Mouse (Mus musculus) urinary bladder, postnatal 4 days (tissue): ENCODE measurements around the gene Lrrc17.

Experiments
- DNase-seq, 2 experiments: peaks; one replicate each; pipeline ENCODE4 v3.0.0; 2021 to 2022; ENCODE audit warnings: low spot score in 2 of 2

Gene Lrrc17

DNA sequence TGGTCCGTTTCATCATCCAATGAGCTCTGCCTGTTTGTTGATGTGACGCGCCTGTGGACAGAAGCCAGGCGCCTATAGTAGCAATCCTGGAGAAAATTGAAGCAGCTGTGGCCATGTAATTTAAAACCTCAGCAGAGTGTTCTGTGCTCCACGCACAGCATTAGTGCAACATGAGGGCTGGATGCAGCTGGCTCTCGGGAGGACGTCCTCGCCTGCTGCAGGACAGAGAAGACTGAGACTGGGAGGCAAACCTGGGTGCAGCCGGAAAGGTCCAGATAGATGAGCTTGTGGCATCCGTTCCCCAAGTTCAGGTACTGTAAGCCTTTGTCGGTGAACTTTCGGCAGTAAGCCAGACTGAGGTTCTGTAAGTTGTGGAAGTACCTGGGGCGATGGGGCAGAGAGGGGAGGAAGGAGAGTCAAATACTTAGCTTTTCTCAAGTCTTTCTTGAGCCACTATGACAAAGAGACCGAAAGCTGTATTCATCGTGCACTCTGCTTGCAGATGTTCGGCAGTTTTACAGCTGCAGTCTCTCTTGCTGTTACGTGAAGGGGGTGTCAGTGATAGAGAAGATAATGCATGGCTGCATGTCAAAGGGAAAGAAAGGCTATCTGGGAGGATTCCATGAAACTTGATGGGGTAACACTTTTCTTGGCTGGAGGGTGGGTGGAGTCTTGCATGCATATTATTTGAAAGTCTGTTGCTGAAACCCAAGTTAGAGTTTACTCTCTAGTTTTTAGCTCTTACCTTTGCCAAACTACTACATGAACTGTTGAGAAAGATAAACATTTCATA is at the start of gene Lrrc17:
Gene Lrrc17, plus strand, starts transcription at position 151 of the 793 bp plus-strand sequence.
- peak in 1 of 2 experiments; percentile 63 for DNase-seq

- DNase-seq, result no peak
Measured at GRCm38 (mm10) chr5:21494781-21495180, 48.6 kb upstream of the Lrrc17 start.

DNA sequence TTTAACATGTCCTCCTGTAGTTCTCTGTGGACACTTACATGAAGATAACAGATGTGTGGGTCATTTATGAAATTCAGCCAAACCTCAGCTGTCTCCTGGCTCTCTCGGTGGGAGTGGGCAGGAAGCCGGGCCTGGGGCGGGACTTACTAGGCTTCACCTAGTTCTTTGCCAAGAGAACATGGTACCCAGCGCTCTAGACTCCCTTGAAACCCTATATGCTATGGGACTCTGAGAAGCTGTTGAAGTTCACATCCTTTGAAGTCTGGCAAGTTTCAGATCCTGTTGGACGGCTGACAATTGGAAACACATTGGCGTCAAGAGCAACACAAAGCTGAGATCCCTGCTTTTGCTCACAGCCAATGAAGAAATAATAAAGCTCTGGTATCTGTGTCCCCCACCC is 47.0 kb upstream of the Lrrc17 start:
- DNase-seq, result no peak

DNA sequence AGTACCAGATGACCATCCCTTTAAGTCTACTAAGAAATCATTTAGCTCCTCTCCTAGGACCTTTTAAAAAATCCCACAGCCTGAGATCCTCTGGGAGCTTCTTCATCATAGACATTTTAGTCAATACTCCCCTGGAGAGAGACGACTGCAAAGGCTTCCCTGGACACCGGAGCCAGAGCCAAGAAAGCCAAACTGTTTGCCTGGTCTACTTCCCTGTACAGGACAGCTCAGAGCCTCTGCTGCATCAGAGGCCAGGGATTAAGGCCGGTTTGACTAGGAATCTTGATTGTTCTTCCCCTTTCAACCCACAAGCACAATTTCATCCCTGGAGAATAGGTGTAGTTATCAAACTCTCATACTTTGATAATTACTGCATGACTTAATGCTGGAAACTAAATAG is 46.5 kb upstream of the Lrrc17 start:
- DNase-seq, result no peak

DNA sequence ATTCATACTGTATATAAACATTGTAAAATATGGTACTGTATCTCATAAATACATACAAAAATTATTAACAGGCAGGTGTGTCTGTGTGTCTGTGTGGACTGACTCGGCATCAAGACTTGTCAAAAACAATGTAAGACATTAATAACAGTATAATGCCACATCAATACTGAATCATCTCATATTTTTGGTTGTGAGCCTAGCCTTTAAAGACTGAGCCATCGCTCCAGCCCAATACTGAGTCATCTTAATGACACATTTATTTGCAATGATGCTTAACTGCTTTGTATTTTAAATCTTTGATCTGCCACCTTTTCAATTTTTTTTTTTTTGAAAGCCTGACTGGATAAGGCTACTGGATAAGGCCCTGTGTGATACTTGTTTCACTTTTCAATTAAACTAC is 44.9 kb upstream of the Lrrc17 start:
- no peak for DNase-seq

GRCm38 (mm10) chr5:21498925-21499324 is 44.4 kb upstream of the Lrrc17 start:
- no peak for DNase-seq

- DNase-seq, result no peak
Measured at GRCm38 (mm10) chr5:21500133-21500532, 43.2 kb upstream of the Lrrc17 start.

DNA sequence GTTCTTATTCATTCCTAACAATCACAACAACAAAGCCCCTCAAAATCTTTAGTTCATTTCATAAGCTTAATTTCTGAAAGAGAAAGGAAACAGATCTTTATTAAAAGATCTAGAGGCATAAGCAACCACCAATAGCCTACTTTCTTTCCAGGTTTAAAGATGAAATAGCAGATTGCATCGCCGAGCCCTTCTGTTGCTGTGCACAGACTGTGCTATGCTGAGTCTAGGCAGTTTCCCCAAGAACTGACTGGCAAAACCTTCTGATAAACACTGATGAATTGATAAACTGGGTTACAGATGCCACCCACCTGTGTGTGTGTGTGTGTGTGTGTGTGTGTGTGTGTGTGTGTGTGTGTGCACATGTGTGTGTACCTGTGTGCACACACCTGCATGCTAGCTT is 42.4 kb upstream of the Lrrc17 start:
- DNase-seq, result no peak

- DNase-seq, result no peak
Measured at GRCm38 (mm10) chr5:21502936-21503610, 40.3 kb upstream of the Lrrc17 start.

DNA sequence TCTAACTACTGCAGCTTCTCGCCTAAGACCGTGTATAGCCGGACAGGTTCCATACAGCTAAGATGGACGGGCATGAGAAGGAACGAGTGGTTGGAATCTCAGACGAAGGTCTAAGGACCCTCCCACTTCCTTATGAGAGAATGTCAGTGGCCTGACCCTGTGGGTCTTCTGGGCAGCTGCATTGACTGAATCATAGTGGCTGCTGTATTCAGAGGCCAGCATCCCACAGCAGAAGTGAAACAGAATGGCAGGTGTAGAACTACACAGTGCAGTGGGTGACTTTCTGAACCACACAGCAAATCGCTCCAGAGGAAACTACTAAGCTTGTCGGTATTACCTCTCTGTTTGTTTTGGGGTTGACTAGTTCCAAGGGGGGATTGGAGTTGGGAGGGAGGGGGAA is 38.2 kb upstream of the Lrrc17 start:
- DNase-seq, result no peak

DNA sequence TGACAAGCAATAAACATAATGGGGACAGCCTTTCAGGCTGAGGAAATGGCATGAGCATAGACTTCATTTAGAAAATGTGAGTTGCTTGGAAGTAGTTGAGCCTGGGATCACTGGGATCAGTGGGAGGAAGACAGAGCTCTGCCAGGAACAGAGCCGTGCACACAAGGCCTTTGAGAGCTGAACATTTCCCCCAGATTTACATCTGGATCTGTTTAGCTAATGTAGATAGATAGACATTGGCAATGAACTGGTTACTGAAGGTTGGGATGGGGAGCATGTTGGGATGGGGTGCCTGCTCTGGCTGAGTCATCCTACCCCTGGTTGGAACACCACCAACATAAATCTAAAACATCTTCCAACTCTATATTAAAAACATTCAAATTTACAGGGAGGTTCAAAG is 36.5 kb upstream of the Lrrc17 start:
- no peak for DNase-seq

DNA sequence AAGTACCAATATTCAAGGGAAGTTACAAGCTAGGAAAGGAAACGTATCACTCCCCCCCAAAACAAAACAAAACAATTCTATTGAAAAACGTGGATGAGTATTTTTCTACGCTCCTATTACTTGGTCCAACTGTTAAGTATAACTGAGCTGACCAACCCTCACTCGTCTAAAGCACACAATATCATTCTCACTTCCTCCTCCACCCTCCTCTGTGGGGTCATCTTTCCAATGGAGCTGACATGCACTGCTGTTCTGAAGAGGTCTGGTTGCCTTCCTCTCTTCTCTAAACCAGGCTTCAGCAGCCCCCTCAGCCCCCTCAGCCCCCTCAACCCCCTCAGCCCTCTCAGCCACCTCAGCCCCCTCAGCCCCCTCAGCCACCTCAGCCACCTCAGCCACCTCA is 33.6 kb upstream of the Lrrc17 start:
- no peak for DNase-seq

- DNase-seq, result no peak
Measured at GRCm38 (mm10) chr5:21513363-21513762, 30.0 kb upstream of the Lrrc17 start.

DNA sequence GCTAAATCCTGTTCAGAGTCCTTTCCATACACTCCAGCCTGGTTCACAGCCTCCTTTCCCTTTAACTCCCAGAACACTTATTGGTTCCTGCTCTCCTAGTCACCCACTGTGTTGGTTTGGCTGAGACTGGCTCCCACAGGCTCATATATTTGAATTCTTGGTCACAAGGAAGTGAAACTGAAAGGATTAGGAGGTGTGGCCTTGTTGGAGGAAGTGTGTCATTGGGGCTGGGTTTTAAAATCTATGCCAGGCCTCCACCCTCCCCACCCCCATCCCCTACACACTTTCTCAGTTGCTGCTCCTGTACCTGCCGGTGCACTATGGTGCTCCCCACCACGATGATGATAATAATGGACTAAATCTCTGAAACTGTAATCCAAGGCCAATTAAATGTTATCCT is 25.8 kb upstream of the Lrrc17 start:
- no peak for DNase-seq

GRCm38 (mm10) chr5:21518207-21518606 is 25.2 kb upstream of the Lrrc17 start:
- DNase-seq, result no peak

DNA sequence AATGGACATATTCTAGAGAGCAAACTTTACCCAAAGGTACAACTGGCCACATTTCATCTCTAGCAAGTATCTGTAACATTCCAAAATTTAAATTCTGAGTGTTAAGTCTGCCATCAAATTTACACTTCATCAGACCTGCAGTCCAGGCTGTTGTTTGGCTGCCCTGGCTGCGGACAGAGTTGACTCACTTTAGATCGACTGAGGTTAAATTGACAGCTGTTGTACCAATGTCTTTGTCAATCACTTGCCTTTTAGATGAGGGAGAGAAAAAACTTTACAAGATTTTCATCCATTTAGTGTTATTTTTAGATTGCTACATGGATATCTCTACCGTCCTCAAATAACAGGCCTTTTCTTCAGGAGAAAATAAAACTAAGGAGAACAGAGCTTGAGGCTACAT is 24.2 kb upstream of the Lrrc17 start:
- no peak for DNase-seq

- no peak for DNase-seq
Measured at GRCm38 (mm10) chr5:21526835-21527485, 16.4 kb upstream of the Lrrc17 start.

DNA sequence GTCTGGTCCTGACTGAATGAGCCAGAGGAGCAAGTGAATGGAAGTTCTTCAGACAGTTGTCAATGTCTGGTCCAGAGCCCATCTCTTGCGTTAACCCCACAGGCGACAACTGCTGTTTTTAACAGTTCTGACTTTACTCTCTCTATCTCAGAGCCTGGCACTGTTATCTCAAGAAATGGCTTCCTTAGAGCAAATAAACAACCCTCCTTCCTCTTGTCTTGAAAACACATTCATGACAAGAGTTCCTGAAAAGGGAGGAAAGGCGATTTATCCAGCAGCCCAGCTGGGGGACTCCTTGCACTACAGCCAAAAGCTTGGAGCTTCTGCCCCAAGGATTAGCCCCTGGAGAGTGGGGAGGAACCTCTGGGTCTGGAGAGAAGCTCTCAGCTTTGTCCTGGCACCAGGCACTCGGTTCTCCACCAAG is 15.9 kb upstream of the Lrrc17 start:
- peak in 1 of 2 experiments; percentile 51 for DNase-seq

DNA sequence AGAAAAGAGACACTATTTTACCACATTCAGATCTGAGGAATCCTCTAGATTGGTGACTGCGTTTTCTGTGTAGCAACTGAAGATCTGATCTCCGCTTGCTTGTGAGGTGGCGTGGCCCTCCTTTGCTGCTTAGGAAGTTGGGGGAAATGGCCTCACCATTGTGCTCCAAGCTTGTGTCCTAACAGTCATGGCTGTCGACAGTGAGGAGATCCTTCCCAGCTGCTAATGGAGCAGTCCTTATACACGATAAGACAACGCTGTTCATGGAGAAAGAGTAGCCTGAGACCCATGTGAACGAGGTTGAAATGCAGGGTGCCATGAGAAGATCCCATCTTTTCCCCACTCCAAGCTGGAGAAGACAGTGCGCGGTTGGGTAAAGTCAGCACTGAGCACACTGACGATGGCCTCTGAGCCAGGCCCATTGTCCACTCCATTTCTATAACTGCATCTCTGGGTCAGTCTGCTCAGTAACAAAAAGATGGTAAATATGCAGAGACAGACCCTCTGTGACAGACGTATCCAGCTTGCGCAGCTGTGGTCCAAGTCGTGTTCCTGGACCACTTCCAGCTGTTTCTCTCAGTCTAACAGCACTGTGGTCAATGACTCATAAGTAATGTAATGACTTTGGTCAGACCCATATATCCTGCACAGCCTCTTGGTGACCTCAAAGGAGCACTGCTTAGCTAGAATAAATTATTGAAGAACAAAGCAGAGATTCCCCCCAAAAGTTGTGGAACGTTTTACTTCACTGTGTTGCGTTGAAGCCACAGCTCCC is 15.1 kb upstream of the Lrrc17 start:
- no peak for DNase-seq

- no peak for DNase-seq
Measured at GRCm38 (mm10) chr5:21529110-21529720, 14.1 kb upstream of the Lrrc17 start.

GRCm38 (mm10) chr5:21532126-21532525 is 11.2 kb upstream of the Lrrc17 start:
- DNase-seq, result no peak

DNA sequence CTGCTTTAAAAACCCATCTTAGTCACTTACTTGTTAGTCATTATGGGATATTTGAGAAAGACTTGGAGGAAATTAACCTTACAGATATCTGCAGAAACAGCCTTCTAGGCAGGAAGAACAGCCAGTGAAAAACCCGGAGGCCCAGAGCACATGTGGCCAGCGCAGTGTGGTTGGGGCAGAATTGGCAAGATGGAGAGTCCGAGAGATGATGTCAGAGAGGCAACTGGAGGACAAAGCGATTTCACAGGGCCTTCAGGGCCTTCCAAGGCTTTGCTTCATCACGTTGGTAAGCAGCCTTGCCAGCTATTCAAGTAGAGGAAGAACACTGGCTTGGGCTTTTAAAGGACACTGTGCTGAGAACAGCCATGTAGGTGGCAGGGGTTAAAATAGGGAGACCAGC is 10.4 kb upstream of the Lrrc17 start:
- no peak for DNase-seq
